Mouse (Mus musculus) ovary, adult 18-20 months (tissue): ENCODE data around the gene Osbpl10.

Experiments used
- DNase-seq: peaks from one replicate; pipeline ENCODE4 v3.0.0; 2022; ENCODE audit warnings: low spot score, mixed read lengths

The Osbpl10 gene

GRCm38 (mm10) chr9:115165996-115166395 is 187.6 kb downstream of the Osbpl10 start:
- DNase-seq, result no peak

- DNase-seq, result no peak
Measured at GRCm38 (mm10) chr9:115169591-115169990, 191.2 kb downstream of the Osbpl10 start.

GRCm38 (mm10) chr9:115172096-115172495 is 193.7 kb downstream of the Osbpl10 start:
- DNase-seq, result no peak

GRCm38 (mm10) chr9:115179154-115179553 is 200.8 kb downstream of the Osbpl10 start:
- no peak for DNase-seq

- DNase-seq, result no peak
Measured at GRCm38 (mm10) chr9:115179935-115180334, 201.6 kb downstream of the Osbpl10 start.

- no peak for DNase-seq
Measured at GRCm38 (mm10) chr9:115186402-115186801, 208.0 kb downstream of the Osbpl10 start.

GRCm38 (mm10) chr9:115190376-115190942 is 212.1 kb downstream of the Osbpl10 start:
- DNase-seq, result no peak

- no peak for DNase-seq
Measured at GRCm38 (mm10) chr9:115192890-115193289, 214.5 kb downstream of the Osbpl10 start.

- no peak for DNase-seq
Measured at GRCm38 (mm10) chr9:115197082-115197481, 218.7 kb downstream of the Osbpl10 start.

- no peak for DNase-seq
Measured at GRCm38 (mm10) chr9:115200166-115200862, 221.9 kb downstream of the Osbpl10 start.

- DNase-seq, result no peak
Measured at GRCm38 (mm10) chr9:115201264-115201663, 222.9 kb downstream of the Osbpl10 start.

GRCm38 (mm10) chr9:115203136-115203535 is 224.8 kb downstream of the Osbpl10 start:
- DNase-seq, result no peak

GRCm38 (mm10) chr9:115205491-115205890 is 227.1 kb downstream of the Osbpl10 start:
- DNase-seq, result no peak

- DNase-seq, result no peak
Measured at GRCm38 (mm10) chr9:115206219-115206618, 227.8 kb downstream of the Osbpl10 start.

- no peak for DNase-seq
Measured at GRCm38 (mm10) chr9:115209737-115210136, 231.4 kb downstream of the Osbpl10 start.

- DNase-seq, result no peak
Measured at GRCm38 (mm10) chr9:115210535-115210934, 232.2 kb downstream of the Osbpl10 start.

GRCm38 (mm10) chr9:115213755-115214264 is 235.4 kb downstream of the Osbpl10 start:
- no peak for DNase-seq

- no peak for DNase-seq
Measured at GRCm38 (mm10) chr9:115214572-115215571, 236.5 kb downstream of the Osbpl10 start.

GRCm38 (mm10) chr9:115215830-115216701 is 237.7 kb downstream of the Osbpl10 start:
- DNase-seq, result no peak

- no peak for DNase-seq
Measured at GRCm38 (mm10) chr9:115217984-115218383, 239.6 kb downstream of the Osbpl10 start.

GRCm38 (mm10) chr9:115220466-115220865 is 242.1 kb downstream of the Osbpl10 start:
- DNase-seq, result peak; percentile 26
